Mouse (Mus musculus) embryonic fibroblast, embryonic 13.5 days (primary cell): ENCODE measurements around the gene Klk11.

ENCODE experiments used
- CTCF ChIP-seq: IDR thresholded peaks from 2 replicates; pipeline ENCODE4 v1.5.1; 2011; ENCODE audit warnings: mild to moderate bottlenecking, control low read depth, low read length, moderate library complexity, borderline replicate concordance; ENCODE audit not compliant: insufficient read depth
- POLR2A ChIP-seq: IDR thresholded peaks from 2 replicates; pipeline ENCODE4 v1.6.1; 2011; ENCODE audit warnings: low read depth, mild to moderate bottlenecking, control low read depth, low read length, moderate library complexity

GRCm38 (mm10) chr7:43768597-43768996, 5.8 kb upstream of the Klk11 start, which contains the start of gene Klk12:
- TF ChIP-seq CTCF (no peak), POLR2A (no peak)
